Mouse (Mus musculus) MEL (cell line): ENCODE data around the gene Dnajb3.
"Not testable (repeated sequence)": the region's sequence is repeated elsewhere in the genome, so short reads cannot be mapped to it uniquely, and the experiment has no call there.

Experiments used
- CHD2 ChIP-seq: IDR thresholded peaks from 2 replicates; pipeline ENCODE4 v1.6.1; 2011; ENCODE audit warnings: low read length, improper control_type of control experiment
- CTCF ChIP-seq, 3 experiments: IDR thresholded peaks in 2 of 3; conservative IDR thresholded peaks in 1 of 3; 2 replicates each; pipeline ENCODE4 v1.5.1; 2011 to 2012; ENCODE audit warnings: low read length in 3 of 3, low read depth in 2 of 3, mild to moderate bottlenecking in 2 of 3, improper control_type of control experiment in 1 of 3, inconsistent platforms in 1 of 3, mixed read lengths in 1 of 3, moderate library complexity in 1 of 3; ENCODE audit not compliant: control insufficient read depth in 1 of 3, insufficient read depth in 1 of 3, poor library complexity in 1 of 3, severe bottlenecking in 1 of 3
- ELF1 ChIP-seq: IDR thresholded peaks from 2 replicates; pipeline ENCODE4 v1.6.1; 2014; ENCODE audit warnings: low read depth, mild to moderate bottlenecking, inconsistent platforms, low read length, improper control_type of control experiment, moderate library complexity
- EP300 ChIP-seq, 2 experiments: IDR thresholded peaks; 2 replicates each; pipeline ENCODE4 v1.6.1; 2011; ENCODE audit warnings: improper control_type of control experiment in 2 of 2, low read length in 2 of 2, low read depth in 1 of 2, mild to moderate bottlenecking in 1 of 2
- ETS1 ChIP-seq: IDR thresholded peaks from 2 replicates; pipeline ENCODE4 v1.6.1; 2012; ENCODE audit warnings: low read depth, mild to moderate bottlenecking, inconsistent platforms, low read length, improper control_type of control experiment, moderate library complexity
- HCFC1 ChIP-seq: IDR thresholded peaks from 2 replicates; pipeline ENCODE4 v1.6.1; 2012; ENCODE audit warnings: low read depth, mild to moderate bottlenecking, inconsistent platforms, low read length, improper control_type of control experiment, moderate library complexity
- JUND ChIP-seq: IDR thresholded peaks from 2 replicates; pipeline ENCODE4 v1.6.1; 2011; ENCODE audit warnings: low read depth, mild to moderate bottlenecking, improper control_type of control experiment, low read length
- KAT2A ChIP-seq: conservative IDR thresholded peaks from 2 replicates; pipeline ENCODE4 v1.6.1; 2012; ENCODE audit warnings: low read depth, low read length, improper control_type of control experiment, inconsistent platforms
- SMC3 ChIP-seq: IDR thresholded peaks from 2 replicates; pipeline ENCODE4 v1.6.1; 2011; ENCODE audit warnings: low read depth, low read length, improper control_type of control experiment
- TAL1 ChIP-seq: IDR thresholded peaks from 2 replicates; pipeline ENCODE4 v1.6.1; 2012; ENCODE audit warnings: mild to moderate bottlenecking, inconsistent platforms, low read length, moderate library complexity, mixed read lengths
- UBTF ChIP-seq: IDR thresholded peaks from 2 replicates; pipeline ENCODE4 v1.6.1; 2012; ENCODE audit warnings: low read depth, mild to moderate bottlenecking, inconsistent platforms, low read length, improper control_type of control experiment, moderate library complexity, borderline replicate concordance; ENCODE audit not compliant: insufficient read depth

DNA sequence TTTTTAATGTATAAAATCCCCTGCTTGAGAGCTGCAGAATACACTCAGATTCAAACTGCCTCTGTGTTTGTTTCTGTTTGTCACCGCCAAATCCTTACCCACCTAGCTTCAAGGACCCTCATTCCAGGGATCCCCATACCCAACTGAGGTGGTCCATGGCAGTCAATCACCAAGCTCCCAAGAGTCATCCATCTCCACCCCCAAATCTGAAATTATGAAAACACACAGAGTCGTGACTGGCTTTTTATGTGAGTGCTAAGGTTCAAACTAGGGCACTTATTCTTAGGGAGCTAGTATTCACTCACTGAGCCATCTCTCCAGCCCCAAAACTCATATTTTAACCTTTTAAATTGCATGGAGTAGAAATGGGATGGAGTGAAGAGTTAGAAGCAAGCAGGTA lies 19.7 kb upstream of the Dnajb3 start:
- TF ChIP-seq CHD2; EP300 (IDR thresholded peaks at IDR 0.05; ENCODE audit: low read depth in 1 of 2, low read length in 2 of 2); KAT2A; ETS1; TAL1; UBTF; ELF1; JUND; CTCF (IDR thresholded peaks at IDR 0.05 in 2 of 3, conservative IDR thresholded peaks at IDR 0.05 in 1 of 3; ENCODE audit: control insufficient read depth in 1 of 3, insufficient read depth in 1 of 3, low read depth in 2 of 3, low read length in 3 of 3, poor library complexity in 1 of 3, severe bottlenecking in 1 of 3); SMC3; HCFC1: not testable (repeated sequence)
